Mouse (Mus musculus): ENCODE results near the gene Zwilch.

- TF ChIP-seq CTCF (IDR thresholded peaks at IDR 0.05; ENCODE audit: borderline replicate concordance, control insufficient read depth, extremely low read depth, insufficient read depth, low read length, poor library complexity) (no peak), POLR2A (IDR thresholded peaks at IDR 0.05; ENCODE audit: control insufficient read depth, extremely low read depth, insufficient read depth, low read length, poor library complexity) (no peak)
Observed at GRCm38 (mm10) chr9:64202331-64202730, 29.4 kb upstream of the Zwilch start.
